Mouse (Mus musculus): ENCODE measurements around the gene Dhx34. TPM values are rescaled to one million over a fixed set of nuclear protein-coding genes. Genes with fewer than 3 reads are reported as not detected.
"Not testable (repeated sequence)": the region's sequence is repeated elsewhere in the genome, so short reads cannot be mapped to it uniquely, and the experiment has no call there.

Gene Dhx34
- 5.6 and 6.1 TPM in 2 replicates for polyA plus RNA-seq (2015; fragmentation: Nextera tagmentation; extraction: Ambion mirVana)

DNA sequence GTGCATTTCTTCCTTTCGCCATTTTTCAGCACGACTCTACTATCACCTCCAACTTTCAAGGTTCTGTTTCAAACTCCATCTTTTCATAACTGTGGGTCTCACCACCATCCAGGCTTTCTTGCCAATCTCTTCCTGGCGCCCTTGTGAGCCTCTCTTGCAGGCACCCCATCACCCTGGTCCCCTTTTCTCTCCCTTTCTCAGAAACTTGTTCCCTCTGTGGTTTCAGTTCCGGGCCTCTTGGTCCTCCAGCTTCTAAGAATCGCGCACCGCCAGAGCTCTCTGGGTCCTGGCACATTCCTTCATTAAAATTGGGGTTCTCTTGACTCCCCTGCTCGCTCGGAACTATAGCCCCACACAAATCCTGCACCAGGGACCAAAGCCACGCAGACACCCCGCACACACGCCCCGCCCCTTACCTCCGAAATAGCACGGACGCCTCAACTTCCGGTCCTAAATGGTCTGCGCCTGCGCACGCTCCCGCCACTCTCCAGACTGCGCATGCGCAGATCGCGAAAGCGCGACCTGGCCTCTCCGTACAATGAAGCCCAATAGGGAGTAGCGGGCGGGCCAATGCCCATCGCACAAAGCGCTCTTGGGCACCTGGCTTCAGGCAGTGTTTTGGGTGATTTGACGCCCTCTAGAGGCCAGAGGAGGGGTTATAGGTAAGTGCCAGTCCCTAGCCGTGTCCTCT is at the start of gene Dhx34:
TSS of gene Dhx34 (minus strand) at position 456 of the 691 bp plus-strand sequence.
- Histone ChIP-seq H3K36me3 (replicated peaks) (peaks cover 14% of the 10 kb centered on the region), H3K4me3 (replicated peaks) (peak within 1 kb of the TSS; percentile 75), H3K27me3 (0 out of 2 replicates have a peak, but pooled peaks cover under 1% of the 10 kb centered on the region), H3K4me2 (peak within 1 kb of the TSS; percentile 76), H3K9me3 (replicated peaks) (no peaks in the 10 kb centered on the region), H3K27ac (replicated peaks) (peak within 1 kb of the TSS; percentile 82), H3K9ac (peak within 1 kb of the TSS; percentile 80), H3K4me1 (replicated peaks) (peaks cover 21% of the 10 kb centered on the region)
- peak; percentile 97 for ATAC-seq (ENCODE audit: insufficient read depth)
- under 1% methylated on average over 34 of the region's 34 CpGs for WGBS (ENCODE audit: insufficient replicate concordance)

DNA sequence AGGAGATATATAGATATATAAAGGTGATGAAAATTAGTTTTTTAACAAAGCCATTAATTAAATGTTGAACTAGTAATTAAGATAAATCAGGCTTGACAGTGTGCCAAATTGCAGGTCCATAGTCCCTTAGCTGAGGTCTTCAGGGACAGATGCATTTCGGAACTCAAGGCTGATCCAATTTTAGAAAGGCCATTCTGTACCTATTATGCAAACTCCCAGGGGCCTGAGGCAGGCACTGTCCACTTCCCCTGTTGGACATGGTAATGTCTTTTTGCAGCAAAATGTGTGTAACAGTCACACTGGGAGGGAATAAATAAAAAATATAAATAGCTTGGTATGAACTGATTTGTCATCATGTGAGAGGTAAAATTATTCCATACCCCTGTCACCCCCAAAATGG is 49.3 kb upstream of the Dhx34 start:
- H3K36me3 ChIP-seq (replicated peaks) = peaks cover 6% of the 10 kb centered on the region
- 83% methylated on average over 1 of the region's 1 CpGs for WGBS (ENCODE audit: insufficient replicate concordance)
- ATAC-seq (ENCODE audit: insufficient read depth) = no peak
- H3K9ac ChIP-seq = no peak overlapping the region
- no peaks in the 10 kb centered on the region for H3K9me3 ChIP-seq (replicated peaks)
- no peak overlapping the region for H3K27ac ChIP-seq (replicated peaks)
- no peak overlapping the region for H3K4me2 ChIP-seq
- no peak overlapping the region for H3K4me3 ChIP-seq (replicated peaks)
- peaks cover 48% of the 10 kb centered on the region for H3K4me1 ChIP-seq (replicated peaks)
- H3K27me3 ChIP-seq = no peaks in the 10 kb centered on the region

DNA sequence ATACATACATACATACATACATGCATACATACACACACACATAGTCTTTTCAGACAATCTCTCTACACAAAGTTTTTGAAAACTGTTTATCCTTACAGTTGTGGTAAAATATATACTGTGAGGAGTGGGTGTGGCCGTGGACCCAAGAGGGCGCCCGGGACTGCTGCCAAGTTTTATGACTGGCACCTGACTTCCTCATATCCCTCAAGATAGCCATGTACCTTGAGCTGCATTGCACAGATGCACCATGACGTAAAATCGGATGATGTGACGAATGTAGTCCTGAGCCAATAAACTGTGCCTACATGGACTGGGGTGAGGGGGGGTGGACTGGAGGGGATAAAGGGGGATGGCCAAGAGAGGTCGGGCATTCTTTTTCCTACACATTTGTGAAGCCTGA is 44.8 kb upstream of the Dhx34 start:
- not testable (repeated sequence) for H3K4me1 ChIP-seq (replicated peaks); H3K36me3 ChIP-seq (replicated peaks); ATAC-seq (ENCODE audit: insufficient read depth); H3K27ac ChIP-seq (replicated peaks); H3K27me3 ChIP-seq; H3K4me3 ChIP-seq (replicated peaks); H3K9me3 ChIP-seq (replicated peaks); H3K4me2 ChIP-seq; H3K9ac ChIP-seq
- WGBS (ENCODE audit: insufficient replicate concordance) = 57% methylated on average over 7 of the region's 7 CpGs

DNA sequence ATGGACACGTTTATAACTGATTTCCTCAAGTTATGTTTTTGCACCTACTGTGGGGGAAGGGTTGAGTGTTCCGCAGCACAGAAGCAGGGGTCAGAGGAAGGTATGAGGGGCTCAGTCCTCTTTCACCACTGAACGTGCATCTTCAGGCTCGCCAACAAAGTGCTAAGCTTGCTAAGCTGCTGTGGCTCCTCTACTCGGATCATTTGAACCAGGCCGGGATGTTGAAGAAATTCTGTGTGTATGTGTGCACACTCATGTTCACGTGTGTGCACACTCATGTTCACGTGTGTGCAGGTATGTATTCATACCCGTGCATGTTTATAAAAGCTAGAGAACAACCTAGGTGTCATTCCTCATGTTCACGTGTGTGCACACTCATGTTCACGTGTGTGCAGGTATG is 44.0 kb upstream of the Dhx34 start:
- ATAC-seq (ENCODE audit: insufficient read depth) = no peak
- H3K4me3 ChIP-seq (replicated peaks) = no peak overlapping the region
- 73% methylated on average over 11 of the region's 11 CpGs for WGBS (ENCODE audit: insufficient replicate concordance)

DNA sequence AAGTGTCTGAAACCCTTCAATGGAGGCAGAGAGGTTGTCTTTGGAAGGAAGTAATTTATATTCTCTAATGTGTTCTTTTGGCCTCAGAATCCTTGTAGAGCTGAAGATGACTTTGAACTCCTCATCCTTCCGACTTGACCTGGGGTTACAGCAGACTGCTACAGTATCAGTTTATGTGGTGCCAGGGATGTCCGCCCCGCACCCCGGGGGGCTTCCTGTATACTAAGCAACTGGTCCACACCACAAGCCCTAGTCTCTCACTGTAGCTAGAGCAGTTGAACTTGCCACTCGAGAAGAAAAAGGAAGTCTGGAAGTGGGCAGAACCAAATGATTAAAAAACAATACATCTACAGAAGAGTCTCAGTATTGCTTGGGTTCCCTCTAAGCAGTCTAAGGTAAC is 42.0 kb upstream of the Dhx34 start:
- H3K27ac ChIP-seq (replicated peaks) = no peak overlapping the region
- no peak overlapping the region for H3K4me2 ChIP-seq
- no peaks in the 10 kb centered on the region for H3K36me3 ChIP-seq (replicated peaks)
- no peak overlapping the region for H3K4me3 ChIP-seq (replicated peaks)
- ATAC-seq (ENCODE audit: insufficient read depth) = no peak
- H3K4me1 ChIP-seq (replicated peaks) = no peaks in the 10 kb centered on the region; the same call in 1 of the 2 replicates
- no peak overlapping the region for H3K9ac ChIP-seq
- H3K9me3 ChIP-seq (replicated peaks) = no peaks in the 10 kb centered on the region
- no peaks in the 10 kb centered on the region for H3K27me3 ChIP-seq
- 36% methylated on average over 5 of the region's 5 CpGs for WGBS (ENCODE audit: insufficient replicate concordance)

More for the DNA sequence above, 44.0 kb upstream of the Dhx34 start:
- no peak overlapping the region for H3K27ac ChIP-seq (replicated peaks)
- H3K4me2 ChIP-seq = no peak overlapping the region
- H3K36me3 ChIP-seq (replicated peaks) = no peaks in the 10 kb centered on the region
- no peaks in the 10 kb centered on the region for H3K27me3 ChIP-seq
- H3K9ac ChIP-seq = no peak overlapping the region
- no peaks in the 10 kb centered on the region for H3K9me3 ChIP-seq (replicated peaks)
- no peaks in the 10 kb centered on the region; the same call in none of the 2 replicates for H3K4me1 ChIP-seq (replicated peaks)

DNA sequence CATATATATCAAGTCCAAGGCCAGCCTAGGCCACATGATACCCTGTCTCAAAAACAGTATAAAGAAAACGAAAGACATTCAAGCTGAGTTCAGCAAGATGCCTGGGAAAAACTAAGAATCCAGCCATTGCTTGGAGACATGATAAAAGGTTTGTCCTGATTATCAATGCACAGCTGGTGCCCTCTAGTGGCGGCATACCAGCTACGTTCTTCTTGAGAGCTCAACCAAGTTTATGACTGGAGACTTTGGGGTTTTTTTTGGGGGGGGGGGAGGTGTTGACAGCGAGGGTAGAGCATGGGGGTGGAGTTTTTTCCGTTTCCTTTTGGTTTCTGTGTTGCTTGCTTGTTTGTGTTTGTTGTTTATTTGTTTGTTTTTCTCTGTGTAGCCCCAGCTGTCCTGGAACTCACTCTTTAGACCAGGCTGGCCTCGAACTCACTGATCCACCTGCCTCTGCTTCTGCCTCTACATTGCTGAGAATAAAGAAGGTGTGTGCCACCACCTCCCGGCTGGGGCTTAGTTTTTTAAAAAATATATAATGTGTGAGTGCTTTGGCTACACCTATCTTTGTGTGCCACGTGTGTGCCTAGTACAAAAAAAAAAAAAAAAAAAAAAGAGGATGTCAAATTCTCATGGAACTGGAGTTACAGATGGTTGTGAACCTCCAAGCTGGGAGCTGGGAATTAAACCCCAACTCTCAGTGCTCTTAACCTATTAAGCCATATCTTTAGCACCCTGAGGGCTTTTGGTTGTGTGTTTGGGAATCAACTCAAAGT is 41.4 kb upstream of the Dhx34 start:
- Histone ChIP-seq H3K36me3 (replicated peaks) (no peaks in the 10 kb centered on the region), H3K9ac (no peak overlapping the region), H3K27ac (replicated peaks) (no peak overlapping the region), H3K9me3 (replicated peaks) (no peaks in the 10 kb centered on the region), H3K4me1 (replicated peaks) (no peaks in the 10 kb centered on the region; the same call in 1 of the 2 replicates), H3K4me3 (replicated peaks) (no peak overlapping the region), H3K4me2 (no peak overlapping the region), H3K27me3 (no peaks in the 10 kb centered on the region)
- 16% methylated on average over 8 of the region's 8 CpGs for WGBS (ENCODE audit: insufficient replicate concordance)
- 0 out of 2 replicates have a peak, but pooled peaks have one; percentile 3 for ATAC-seq (ENCODE audit: insufficient read depth)

DNA sequence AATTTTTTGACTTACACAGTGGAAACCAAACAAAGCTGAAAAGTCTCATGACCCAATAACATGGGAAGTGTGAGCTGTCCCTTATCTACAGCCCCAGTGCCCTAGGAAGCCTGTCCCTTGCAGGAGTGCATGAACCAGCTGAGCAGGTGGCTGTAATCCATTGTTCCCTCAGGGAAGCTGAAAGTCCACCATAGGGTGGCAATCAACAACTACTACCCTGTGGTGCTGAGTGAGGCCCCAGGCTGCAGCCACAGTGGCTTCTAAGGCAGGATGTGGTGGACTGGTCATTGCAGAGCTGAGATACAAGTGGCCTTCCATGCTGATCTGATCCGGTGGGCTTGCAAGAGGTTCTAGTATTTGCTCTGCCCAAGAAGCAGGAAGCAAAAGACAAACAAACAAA is 39.3 kb upstream of the Dhx34 start:
- no peaks in the 10 kb centered on the region for H3K9me3 ChIP-seq (replicated peaks)
- H3K27ac ChIP-seq (replicated peaks) = 0 out of 2 replicates have a peak overlapping the region, but pooled peaks have one; percentile 24
- H3K4me3 ChIP-seq (replicated peaks) = no peak overlapping the region
- ATAC-seq (ENCODE audit: insufficient read depth) = peak; percentile 9; the same call in 1 of the 2 replicates
- no peak overlapping the region for H3K4me2 ChIP-seq
- WGBS (ENCODE audit: insufficient replicate concordance) = 24% methylated on average over 1 of the region's 1 CpGs
- H3K36me3 ChIP-seq (replicated peaks) = no peaks in the 10 kb centered on the region
- H3K9ac ChIP-seq = no peak overlapping the region
- H3K4me1 ChIP-seq (replicated peaks) = peaks cover 3% of the 10 kb centered on the region
- H3K27me3 ChIP-seq = no peaks in the 10 kb centered on the region

DNA sequence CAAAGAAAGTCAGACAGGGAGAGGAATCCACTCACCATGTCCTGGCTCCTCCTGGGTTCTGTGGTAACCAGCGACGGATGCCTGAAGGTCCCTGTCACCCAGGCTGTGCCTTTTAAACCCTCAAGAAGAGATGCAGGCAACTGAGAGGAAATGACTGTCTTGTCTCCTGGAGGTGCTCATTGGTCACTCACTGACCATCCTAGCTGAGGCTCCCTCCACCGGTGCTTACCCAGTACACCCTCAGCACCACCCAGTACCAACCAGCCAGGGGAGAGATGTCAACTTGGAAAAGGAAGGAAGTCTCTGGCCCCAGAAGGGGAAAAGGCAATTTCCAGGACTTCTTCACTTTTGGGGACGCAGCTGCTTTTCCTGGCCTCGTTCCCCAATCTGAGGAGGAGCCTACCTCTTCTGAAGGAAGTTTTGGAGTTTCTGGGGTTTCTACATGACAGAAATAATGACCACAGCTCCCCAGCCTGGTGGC is 37.3 kb upstream of the Dhx34 start, which contains the start of gene C5ar1:
TSS of gene C5ar1 (minus strand) at position 431 of the 481 bp plus-strand sequence.
- 51% methylated on average over 5 of the region's 5 CpGs for WGBS (ENCODE audit: insufficient replicate concordance)
- ATAC-seq (ENCODE audit: insufficient read depth) = no peak
- H3K36me3 ChIP-seq (replicated peaks) = no peaks in the 10 kb centered on the region
- H3K4me1 ChIP-seq (replicated peaks) = peaks cover 4% of the 10 kb centered on the region
- H3K4me3 ChIP-seq (replicated peaks) = peak within 1 kb of the TSS; percentile 14
- H3K9ac ChIP-seq = no peak within 1 kb of the TSS
- no peaks in the 10 kb centered on the region for H3K9me3 ChIP-seq (replicated peaks)
- peak within 1 kb of the TSS; percentile 0; the same call in 1 of the 2 replicates for H3K27ac ChIP-seq (replicated peaks)
- H3K27me3 ChIP-seq = no peaks in the 10 kb centered on the region
- H3K4me2 ChIP-seq = no peak within 1 kb of the TSS

DNA sequence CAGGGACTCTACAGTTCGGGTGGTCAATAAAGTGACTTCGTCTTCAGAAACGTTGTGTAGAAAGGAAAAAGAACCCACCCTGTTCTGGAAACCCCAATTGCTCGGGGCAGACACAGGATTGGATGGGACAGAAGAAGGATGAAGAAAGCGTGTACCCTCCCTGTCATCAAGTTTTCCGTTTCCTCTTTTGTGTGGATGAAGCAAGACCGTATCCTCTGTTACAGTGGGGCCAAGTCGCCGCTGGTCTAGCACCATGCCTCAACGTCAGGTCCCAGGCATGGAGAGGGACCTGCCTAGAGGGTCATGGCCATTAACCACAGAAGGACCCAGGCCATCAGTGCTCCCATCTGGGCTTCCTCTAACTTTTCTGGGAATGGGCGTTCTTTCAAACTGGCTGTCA is 36.0 kb upstream of the Dhx34 start:
- peak; percentile 37; the same call in 1 of the 2 replicates for ATAC-seq (ENCODE audit: insufficient read depth)

DNA sequence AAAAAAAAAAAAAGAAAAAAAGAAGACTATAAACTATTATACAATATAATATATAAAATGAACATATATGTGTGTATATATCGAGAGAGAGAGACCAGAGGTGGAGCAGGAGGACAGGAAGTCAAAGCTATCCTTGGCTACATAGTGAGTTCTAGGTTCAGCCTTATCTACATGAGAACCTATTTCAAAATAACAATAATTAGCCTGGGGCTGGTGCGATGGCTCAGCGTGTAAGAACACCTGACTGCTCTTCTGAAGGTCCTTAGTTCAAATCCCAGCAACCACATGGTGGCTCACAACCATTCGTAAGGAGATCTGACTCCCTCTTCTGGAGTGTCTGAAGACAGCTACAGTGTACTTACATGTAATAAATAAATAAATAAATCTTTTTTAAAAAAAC is 34.1 kb upstream of the Dhx34 start:
- H3K27ac ChIP-seq (replicated peaks); H3K36me3 ChIP-seq (replicated peaks); ATAC-seq (ENCODE audit: insufficient read depth); H3K9me3 ChIP-seq (replicated peaks); H3K4me3 ChIP-seq (replicated peaks); H3K9ac ChIP-seq; H3K27me3 ChIP-seq; H3K4me1 ChIP-seq (replicated peaks); H3K4me2 ChIP-seq: not testable (repeated sequence)
- 68% methylated on average over 4 of the region's 4 CpGs for WGBS (ENCODE audit: insufficient replicate concordance)

More for the DNA sequence above, 36.0 kb upstream of the Dhx34 start:
- Histone ChIP-seq H3K4me3 (replicated peaks) (no peak overlapping the region), H3K36me3 (replicated peaks) (no peaks in the 10 kb centered on the region), H3K4me1 (replicated peaks) (peaks cover 6% of the 10 kb centered on the region), H3K27me3 (no peaks in the 10 kb centered on the region), H3K27ac (replicated peaks) (0 out of 2 replicates have a peak overlapping the region, but pooled peaks have one; percentile 0), H3K4me2 (no peak overlapping the region), H3K9me3 (replicated peaks) (no peaks in the 10 kb centered on the region), H3K9ac (no peak overlapping the region)
- 54% methylated on average over 11 of the region's 11 CpGs for WGBS (ENCODE audit: insufficient replicate concordance)

DNA sequence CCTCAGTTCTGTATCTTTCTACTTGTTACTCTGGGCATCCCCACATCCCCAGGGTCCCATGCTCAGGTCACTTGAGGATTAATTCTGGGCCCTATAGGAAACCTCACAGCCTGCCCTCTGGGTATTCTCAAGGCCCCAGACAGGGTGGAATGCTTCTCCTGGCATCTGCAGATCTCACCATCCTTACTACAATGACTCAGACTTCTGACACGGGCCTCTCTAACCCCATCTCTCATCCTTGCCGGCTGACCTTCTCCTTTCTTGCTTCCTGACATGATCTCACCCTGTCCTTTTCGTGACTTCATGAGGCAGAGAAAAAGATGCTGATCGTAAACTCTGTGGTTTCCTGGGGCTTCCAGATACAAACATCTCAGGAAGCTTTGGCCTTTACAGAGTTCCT is 32.4 kb upstream of the Dhx34 start:
- Histone ChIP-seq H3K36me3 (replicated peaks) (no peaks in the 10 kb centered on the region), H3K27ac (replicated peaks) (no peak overlapping the region)
- ATAC-seq (ENCODE audit: insufficient read depth) = no peak

More for the DNA sequence above, 32.4 kb upstream of the Dhx34 start:
- Histone ChIP-seq H3K4me3 (replicated peaks) (no peak overlapping the region), H3K27me3 (no peaks in the 10 kb centered on the region), H3K4me1 (replicated peaks) (peaks cover 14% of the 10 kb centered on the region), H3K9ac (no peak overlapping the region), H3K9me3 (replicated peaks) (no peaks in the 10 kb centered on the region), H3K4me2 (no peak overlapping the region)
- WGBS (ENCODE audit: insufficient replicate concordance) = 10% methylated on average over 4 of the region's 4 CpGs

Data from liver, embryonic 15.5 days (tissue).